Mouse (Mus musculus): ENCODE measurements around the gene Cyp2w1.

Cyp2w1 gene

DNA sequence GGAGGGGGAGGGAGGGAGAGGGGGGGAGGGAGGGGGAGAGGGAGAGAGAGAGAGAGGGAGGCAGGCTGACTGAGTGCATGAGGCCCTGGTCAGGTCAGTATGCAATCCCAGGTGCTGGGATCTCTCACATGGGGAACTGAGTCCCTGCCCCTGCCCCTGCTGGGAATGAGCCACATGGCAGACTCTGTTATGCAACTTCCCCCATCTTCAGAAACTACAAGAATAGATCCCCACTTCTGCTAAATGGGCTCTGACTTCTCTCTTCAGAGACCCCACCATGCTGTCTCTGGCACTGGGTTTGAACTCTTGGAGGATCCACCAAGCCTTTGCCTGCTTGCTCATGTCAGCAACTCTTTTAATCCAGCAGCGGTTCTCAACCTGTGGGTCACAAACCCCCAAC is 13.4 kb downstream of the Cyp2w1 start:
- DNase-seq, result no peak

DNA sequence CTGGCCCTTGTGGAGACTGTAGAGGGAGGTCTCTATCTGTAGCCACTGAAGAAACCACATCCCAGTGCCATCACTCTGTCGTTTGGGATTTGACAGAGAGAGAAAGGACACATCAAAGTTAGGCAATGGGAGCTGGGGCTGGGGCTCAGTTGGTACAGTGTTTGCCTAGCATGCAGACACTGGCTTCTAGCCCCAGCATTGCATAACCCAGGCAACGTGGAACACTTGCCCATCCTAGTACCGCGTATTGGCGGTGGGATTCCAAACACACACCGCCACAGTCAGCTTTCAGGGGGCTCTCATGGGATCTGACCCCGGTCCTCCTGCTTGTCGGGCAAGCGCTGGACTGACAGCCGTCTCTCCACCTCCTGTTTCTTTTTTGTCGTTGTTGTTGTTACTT is 14.1 kb downstream of the Cyp2w1 start:
- DNase-seq, result no peak

DNA sequence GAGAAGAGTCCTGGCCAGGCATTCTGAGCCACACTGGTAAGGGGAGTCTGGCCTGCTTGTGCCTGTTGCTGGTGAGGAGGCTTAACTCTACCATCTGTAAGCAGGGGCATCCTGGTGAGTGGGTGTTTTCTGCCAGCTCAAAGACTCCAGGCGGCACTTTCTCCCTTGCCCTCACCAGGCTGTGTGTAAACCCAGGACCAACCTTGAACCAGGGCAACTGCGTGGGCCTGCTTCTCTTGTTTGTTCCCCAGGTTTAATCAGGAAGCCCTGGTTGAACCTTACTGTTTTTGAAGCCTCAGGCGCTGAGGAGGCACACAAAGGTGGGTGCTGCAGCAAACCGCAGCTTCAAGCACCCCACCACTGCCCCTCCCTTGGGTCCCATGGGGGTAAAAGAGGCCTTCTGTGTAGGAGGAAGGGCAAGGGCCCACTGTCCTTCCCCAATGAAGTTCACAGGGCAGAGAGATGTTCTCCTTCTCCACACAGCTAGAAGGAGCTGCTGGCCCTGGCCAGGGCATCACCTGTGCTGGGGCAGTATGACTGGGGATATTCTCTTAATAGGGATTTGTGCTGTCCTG is 15.6 kb downstream of the Cyp2w1 start:
- no peak for DNase-seq

DNA sequence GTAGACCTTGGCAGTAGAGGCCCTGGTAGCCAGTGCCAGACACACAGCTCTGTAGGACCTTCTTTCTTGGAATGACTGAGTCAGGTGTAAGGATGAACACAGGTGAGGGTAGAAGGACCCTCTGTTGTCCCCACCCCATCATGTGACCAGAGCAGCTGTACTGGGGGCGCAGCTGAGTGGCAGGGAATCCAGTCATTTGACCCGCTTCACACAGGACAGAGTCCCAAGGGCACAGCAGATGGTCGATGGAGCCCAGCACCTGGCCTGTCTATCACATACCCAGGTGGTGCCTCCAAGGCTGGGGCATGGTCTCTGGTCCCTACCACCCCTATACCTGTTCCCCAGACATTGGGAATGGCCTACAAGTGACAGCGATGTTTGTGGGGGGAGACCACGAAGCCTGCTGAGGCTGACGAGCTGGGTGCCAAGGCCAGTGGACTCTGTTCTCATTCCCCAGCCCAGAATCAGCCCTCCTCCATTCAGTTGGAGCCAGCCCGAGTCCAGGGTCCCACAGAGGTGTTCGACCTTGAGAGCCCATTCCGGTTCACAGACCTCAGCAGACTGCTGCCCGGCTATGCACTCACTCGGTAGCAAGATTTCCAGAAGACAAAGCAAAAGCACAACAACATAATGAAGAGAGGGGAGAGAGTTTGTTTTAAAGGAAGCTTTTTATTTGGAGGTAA is 16.4 kb downstream of the Cyp2w1 start:
- DNase-seq, result no peak

DNA sequence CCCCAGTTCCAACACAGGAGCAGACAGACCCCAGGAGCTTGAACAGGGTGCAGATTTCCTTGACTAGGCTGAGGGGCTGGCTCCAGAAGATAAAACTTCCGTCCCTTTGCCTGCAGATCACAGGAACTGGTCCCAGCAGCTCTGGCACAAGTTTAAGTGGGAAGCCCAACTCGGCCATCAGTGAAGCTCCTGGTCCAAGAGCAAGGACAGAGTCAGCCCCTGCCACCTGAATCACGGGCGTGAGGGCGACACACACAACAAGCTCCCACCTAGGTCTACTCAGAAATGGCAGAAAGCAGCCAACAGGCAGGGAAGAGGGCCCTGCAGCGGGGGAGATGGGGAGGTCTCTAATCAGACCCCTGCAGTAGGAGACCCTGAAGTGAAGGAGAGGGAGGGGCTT is 17.9 kb downstream of the Cyp2w1 start:
- no peak for DNase-seq

DNA sequence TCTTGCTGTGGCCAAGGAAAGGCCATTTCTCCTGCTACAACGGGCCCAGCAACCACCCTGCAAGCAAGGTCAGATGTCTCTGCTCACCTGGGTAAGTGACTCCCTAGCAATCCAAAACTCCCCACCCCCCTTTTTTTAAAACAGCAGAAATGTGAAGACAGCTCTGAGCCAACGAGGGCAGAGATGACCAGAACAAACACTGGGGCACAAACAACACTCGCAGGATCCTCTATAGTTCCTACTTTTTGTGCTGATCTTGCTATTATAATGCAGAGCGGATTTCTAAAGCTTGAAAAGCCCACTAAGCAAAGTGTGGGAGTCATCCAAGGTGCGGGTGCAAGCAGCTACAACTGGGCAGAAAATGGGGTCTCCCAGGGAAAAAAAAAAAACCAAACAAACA is 18.7 kb downstream of the Cyp2w1 start:
- no peak for DNase-seq

DNA sequence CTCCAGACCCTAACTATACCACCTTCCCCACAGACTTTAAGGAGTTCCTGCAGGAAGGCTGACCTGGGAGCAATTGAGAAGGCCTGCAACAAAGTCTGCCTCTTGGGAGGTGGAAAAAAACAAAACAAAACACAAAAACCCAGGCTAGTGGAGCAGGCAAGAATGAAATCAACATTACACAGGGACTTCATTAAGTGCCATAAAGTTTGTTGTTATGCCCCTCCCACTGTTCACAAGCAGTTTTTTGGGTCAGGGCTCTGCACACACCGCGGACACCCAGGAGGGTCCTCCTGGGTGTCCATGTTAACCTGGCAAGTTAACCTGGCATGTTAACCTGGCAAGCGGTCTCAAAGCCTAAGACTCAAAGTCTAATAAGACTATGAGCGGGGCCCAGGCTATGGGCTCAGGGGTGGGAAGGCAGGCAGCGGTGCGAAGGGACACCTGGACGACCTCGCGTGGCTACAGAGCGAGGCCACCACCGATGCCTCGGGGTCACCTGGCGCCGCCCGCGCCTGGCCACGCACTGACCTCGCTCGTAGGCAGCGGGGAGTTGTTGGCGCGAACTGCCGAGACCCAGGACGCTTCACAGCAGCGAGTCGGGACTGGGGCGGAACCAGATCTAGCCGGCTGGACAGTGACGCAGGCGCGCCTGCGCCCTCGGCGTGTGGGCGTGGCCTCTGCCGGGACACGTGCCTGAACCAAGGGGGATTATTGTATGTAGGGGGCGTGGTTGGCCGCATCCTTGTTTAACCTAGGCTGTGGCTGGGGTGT is 19.4 kb downstream of the Cyp2w1 start:
- peak; percentile 83 to 85 for DNase-seq

DNA sequence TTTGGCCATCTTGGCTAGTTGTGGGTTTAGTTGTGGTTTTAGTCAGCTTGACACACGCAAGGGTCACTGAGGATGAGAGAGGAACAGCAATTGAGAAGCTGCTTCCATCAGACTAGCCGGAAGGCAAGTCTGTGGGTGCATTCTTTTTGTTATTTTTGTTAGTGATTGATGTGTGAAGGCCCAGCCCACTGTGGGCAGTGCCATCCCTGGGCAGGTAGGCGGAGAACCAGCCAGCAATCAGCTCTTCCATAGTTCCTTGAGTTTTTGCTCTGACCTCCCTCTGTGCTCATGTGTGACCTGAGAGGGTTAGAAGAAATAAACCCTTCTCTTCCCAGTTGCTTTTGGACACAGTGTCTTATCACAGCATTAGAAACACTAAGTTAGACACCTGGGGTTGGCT is 20.7 kb downstream of the Cyp2w1 start:
- DNase-seq, result no peak

DNA sequence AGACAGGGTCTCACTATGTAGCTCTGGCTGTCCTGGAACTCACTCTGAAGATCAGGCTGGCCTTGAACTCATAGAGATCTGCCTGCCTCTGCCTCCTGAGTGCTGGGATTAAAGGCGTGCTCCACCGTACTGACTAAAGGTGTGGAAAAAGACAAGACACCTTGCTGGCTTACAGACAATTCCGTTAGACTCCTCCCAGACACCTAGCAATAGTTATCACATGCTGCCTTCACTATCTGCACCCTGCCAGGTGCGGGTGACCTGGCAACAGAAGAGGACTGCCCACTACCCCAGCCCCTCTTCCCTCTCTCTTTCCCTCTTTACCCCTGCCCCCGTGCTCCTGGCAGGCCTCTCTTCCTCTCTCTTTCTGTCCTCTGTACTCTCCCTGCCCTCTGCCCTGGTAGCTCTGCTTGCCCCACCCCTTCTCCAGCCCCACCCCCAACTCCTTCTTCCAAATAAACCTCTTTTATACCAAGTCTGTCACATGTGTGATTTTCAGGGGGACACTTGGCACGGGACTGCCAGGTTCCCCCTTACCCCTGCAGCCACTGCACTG is 21.6 kb downstream of the Cyp2w1 start:
- no peak for DNase-seq

DNA sequence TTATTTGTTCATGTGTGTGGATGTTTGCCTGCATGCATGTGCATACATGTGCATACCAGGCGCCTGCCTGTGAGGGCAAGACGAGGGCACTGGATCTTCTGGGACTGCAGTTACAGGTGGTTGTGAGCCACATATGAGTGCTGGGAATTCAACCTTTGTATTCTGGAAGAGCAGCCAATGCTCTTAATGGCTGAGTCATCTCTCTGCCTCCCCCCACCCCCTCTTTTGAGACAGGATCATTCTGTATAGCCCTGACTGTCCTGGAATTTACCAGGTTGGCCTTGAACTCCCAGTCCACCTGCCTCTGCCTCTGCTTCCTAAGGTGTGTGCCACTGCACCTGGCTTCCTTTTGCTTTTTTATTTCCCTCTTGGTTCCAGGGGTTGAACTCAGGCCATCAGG is 22.4 kb downstream of the Cyp2w1 start:
- DNase-seq, result no peak

DNA sequence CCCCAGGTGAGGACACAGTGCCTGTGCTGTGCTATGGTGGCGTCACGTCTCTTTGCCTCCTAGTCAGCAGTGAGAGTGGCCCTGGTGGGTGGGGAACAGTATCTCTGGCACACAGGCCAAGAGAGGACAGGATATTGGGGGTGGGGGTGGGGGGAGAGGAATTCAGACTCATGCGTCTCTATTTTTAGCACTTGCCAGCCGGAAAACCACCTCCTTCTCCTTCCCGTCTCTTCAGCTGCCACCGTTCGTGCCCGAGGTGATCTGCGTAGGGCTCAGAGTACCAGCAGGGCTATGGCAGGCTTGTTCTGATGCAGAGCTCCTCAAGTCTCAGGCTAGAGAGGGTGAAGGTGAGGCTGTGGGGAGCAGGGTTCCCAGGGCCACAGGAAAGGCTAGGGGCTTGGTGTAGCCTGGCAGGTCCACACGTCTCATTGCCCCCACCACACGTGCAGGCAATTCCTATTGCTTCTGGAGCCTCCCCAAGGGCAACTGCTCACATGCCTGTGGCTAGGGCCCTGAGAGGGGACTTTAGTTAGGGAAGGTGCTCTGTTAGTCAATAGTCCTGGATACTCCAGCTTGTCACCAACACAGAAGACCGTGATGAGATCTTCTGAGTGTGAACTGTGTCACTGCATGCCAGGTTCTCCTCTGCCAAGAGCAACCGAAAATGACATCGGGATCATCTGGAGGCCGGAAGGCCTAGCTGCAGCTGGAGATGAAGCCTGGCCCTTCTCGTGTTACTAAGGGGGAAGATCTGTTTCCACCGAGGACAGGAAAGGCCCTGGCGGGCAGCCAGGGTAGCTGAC is 25.3 kb downstream of the Cyp2w1 start, which contains the start of gene Gpr146:
TSS of gene Gpr146 (plus strand) at position 230 of the 803 bp plus-strand sequence.
- DNase-seq, result no peak

DNA sequence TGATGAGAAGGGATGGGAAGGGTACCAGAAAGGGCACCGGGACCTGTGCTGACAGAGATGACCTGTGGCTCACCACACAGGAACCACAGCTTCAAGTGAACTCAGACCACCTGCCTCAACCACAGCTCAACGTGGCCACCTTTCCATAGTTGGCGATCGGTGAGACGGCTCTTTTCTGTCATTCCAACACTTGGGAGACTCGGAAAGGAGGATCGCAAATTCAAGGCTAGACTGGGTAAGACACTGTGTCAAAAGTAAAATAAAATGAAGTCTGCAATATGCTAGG is 25.8 kb downstream of the Cyp2w1 start:
- no peak for DNase-seq

DNA sequence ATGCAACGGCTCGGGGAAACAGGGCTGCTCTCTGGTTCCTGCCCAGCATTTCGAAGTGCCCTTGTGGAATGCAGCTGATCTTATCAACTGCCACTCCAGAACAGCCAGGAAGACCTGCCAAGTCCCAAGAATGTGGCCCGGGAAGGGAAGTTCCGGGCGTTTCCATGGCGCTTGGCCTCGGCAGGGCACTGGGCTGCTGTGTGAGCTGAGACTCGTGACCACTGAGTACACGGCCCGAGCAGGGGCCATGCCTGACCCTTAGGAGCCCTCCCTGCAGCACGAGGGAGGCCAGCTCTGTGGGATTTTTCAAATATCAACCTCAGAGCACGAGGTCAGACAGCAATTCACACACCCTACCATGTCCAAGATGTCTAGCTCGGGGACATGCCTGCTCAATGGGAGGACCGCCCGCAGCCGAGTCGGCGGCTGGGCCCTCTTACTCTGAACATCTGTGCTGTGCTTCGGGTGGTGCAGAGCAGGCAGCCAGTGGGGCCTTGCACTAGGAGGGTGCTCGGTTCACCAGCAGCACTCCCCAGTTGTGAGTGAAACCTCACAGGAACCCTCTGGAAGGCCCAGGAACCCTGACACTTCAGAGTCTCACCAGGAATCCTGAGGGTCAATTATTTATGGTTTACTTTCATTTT is 26.7 kb downstream of the Cyp2w1 start:
- no peak for DNase-seq

DNA sequence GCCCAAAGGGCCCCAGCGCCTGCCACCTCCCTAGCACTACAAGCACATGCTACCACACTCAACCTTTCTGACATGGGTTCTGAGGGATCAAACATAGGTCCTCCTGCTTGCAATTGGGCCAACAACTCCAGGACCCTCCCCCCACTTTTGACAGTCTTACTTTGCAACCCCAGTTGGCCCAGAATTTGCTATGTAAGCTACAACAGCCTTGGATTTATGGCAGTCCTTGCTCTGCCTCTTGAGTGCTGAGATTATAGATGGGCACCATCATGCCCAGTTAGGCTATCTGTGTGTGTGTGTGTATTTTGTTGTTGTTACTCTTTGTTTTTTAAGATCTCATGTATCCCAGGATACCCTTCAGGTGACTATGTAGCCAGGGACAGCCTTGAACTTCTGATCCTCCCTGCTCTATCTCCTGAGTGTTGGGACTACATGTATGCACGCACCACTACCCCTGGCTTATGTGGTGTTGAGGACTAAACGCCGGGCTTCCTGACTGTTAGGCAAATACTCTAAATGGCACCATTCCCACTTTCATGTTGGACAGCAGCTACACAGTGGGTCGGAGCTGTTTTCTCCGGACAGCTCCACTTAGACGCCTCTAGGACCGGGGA is 27.5 kb downstream of the Cyp2w1 start:
- no peak for DNase-seq

DNA sequence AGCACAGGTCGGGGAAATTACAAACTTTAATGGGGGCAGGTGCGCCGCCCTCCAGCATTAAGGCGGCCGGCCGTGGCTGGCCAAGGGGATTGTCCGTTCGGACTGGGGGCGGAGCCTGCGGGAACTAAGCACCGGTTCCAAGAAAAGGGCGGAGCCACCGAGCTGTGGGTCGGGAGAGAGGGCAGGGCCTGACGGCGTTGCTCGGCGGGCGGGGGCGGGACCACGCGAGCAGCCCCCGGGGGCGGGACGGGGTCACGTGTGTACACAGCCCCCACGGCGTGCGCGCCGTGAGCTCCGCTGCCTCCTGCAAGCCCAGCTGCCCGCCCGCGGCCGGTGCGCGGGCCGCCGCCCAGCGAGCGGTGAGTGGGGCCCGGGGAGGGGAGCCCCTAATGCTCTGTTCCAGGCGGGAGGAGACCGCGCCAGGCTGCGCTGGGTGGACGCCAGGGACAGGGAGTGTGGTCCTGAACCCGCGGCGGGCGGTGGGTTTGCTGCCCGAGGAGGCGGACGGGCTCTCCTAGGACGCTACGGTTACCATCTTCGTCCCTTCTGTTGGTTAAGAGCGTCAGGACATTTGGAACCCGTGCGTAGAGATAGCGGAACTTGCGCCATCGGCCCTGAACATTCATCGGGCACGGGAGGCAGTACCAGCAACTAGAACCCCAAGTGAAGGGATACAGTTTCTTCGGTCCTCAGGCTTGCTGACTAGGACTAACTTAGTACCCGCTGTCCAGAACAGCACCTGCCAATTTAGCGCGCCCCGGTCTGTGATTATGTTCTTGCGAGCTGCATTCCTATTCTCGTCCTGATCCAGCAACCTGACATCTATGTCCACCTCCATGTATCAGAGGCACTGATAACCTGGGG is 28.2 kb downstream of the Cyp2w1 start:
- peak; percentile 90 to 95 for DNase-seq

DNA sequence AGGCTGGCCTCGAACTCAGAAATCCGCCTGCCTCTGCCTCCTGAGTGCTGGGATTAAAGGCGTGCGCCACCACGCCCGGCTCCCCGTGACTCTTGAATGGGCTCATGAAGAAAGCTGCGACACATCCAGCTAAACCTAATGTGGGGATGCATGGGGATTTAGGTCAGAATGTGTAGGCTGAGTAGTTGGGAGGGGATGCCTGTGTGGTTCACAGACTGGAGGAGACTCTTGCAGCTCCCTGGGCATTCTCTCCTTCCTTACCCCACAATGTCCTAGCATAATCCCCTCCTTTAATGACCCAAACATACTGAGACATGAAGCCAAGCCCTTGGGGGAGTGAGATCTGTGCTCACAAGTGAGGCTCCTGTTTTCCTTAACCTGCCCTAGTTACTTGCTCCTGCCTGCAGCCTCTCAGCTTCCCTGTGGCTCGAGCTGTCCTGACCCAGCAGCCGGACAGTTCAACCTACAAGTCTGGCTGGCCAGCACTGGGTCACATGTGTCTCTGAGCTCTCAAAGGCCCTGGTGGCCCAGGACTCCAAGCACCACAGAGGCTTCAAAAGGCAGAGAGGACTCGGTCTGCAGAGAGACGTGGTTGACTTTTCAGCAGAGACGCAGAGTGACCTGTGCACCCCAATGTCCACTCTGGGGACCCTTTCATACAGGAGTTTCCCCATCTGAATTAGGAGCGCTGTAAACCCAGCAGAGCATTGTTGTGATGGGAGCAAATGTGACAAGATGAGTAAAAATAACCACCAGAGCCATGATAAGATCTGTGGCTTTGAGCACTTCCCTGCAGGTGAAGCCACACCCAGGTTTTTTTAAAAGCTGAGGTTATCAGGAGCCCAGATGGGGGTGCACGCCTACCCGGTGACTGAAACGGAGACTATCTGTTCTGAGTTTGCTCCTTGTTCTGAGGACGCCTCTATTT is 29.4 kb downstream of the Cyp2w1 start:
- DNase-seq, result peak in 1 of 2 experiments; percentile 38

DNA sequence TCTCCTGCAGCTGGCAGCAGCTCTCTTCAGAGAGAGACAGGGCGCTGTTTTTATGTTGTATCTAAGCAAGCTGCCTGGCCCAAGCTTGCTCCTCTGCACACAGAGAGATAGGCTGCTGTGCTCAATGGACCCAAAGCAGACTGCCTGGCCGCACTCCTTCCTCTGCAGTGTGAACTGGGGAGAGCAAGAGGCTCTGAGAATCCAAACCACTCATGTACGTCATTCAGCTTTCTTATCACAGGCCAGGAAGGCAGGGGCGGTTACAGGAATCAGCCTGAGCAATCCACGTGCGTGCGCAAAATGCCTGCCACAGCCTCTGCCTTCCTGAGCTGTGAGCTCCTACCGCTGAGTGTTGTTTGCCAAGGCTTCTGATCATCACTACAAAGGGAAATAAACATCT is 30.3 kb downstream of the Cyp2w1 start:
- peak; percentile 32 to 33 for DNase-seq

DNA sequence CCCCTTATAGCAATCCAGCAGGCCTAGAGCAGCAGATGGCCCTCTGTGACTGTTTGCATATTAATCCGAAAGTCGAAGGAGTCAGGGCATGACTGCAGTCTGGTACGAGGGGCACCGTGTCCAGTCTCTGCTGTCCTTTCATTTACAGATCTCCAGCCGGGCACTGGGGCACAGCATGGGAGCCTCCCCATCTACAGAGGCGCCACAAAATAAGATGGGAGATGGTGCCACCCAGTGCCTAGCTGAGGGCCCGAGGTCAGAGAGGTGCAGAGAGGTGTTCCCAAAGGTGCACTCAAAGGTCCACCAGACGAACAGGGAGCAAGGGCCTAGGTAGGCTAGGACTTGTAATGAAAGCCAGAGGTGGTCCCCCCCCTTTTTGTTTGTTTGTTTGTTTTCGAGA is 30.8 kb downstream of the Cyp2w1 start:
- DNase-seq, result no peak

DNA sequence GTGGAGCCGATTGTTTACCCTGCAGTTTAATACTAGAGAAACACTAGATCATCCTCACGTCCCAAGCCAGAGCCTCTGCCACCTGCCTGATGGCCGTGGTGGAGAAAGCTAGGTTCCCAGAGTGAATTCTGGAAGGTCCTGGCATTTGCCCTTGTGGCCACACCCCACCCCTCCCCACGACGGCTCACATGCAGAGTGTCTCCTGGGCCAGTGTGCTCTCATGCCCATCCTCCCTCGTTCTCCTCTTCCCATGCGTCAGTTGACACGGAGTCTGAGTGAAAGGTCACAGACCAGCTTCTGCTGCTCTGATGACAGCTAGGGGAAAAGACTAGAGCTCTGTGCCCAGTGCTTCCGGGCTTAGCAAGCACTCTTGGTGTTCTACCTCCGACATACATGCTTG is 32.1 kb downstream of the Cyp2w1 start:
- no peak for DNase-seq

DNA sequence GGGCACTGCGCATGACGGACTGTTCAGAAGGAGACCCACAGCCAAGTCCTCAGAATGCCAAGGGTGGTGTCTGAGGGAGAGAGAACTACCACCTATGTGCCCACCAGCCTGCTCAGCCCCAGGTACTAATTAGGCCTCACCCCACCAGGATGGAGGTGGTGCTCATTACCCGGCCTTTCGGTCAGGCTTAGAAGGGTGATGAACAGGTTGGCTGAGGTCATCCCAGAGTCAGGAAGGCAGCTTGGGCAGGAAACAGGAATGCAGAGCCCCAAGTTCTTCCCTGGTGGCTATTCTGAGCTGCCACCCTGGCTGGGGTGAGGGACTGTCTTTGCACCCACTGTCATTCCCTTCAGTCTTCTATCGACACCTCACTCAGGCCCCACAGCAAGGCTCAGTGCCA is 33.6 kb downstream of the Cyp2w1 start:
- DNase-seq, result no peak
